Mouse (Mus musculus): ENCODE data around the gene Ets1. TPM values are rescaled to one million over a fixed set of nuclear protein-coding genes. Genes with fewer than 3 reads are reported as not detected.

Gene Ets1
- polyA plus RNA-seq, 1 experiment from 2014 or later, result 17.6 TPM

- no peak for ATAC-seq (ENCODE audit: low FRiP score)
- Histone ChIP-seq H3K9me3 (replicated peaks) (no peaks in the 10 kb centered on the region), H3K9ac (replicated peaks) (no peak overlapping the region), H3K4me2 (no peak overlapping the region), H3K27ac (replicated peaks) (no peak overlapping the region), H3K36me3 (no peaks in the 10 kb centered on the region), H3K4me3 (replicated peaks) (no peak overlapping the region), H3K4me1 (peaks cover 10% of the 10 kb centered on the region; the same call in 1 of the 2 replicates), H3K27me3 (replicated peaks) (peaks cover 87% of the 10 kb centered on the region)
- 68% methylated on average over 12 of the region's 12 CpGs for WGBS
These were observed 55.3 kb downstream of the Ets1 start for GRCm38 (mm10) chr9:32691151-32691925.

GRCm38 (mm10) chr9:32692944-32693343 lies 56.9 kb downstream of the Ets1 start:
- peaks cover 9% of the 10 kb centered on the region; the same call in 1 of the 2 replicates for H3K4me1 ChIP-seq
- no peaks in the 10 kb centered on the region for H3K9me3 ChIP-seq (replicated peaks)
- 89% methylated on average over 2 of the region's 2 CpGs for WGBS
- no peaks in the 10 kb centered on the region for H3K36me3 ChIP-seq
- H3K27me3 ChIP-seq (replicated peaks), result peaks cover 87% of the 10 kb centered on the region
- no peak overlapping the region for H3K27ac ChIP-seq (replicated peaks)
- no peak for ATAC-seq (ENCODE audit: low FRiP score)
- no peak overlapping the region for H3K4me3 ChIP-seq (replicated peaks)
- H3K9ac ChIP-seq (replicated peaks), result no peak overlapping the region
- no peak overlapping the region for H3K4me2 ChIP-seq

- WGBS, result 87% methylated on average over 3 of the region's 3 CpGs
- no peak for ATAC-seq (ENCODE audit: low FRiP score)
- Histone ChIP-seq H3K36me3 (no peaks in the 10 kb centered on the region), H3K27ac (replicated peaks) (no peak overlapping the region), H3K4me2 (no peak overlapping the region), H3K4me3 (replicated peaks) (no peak overlapping the region), H3K4me1 (peaks cover 9% of the 10 kb centered on the region; the same call in 1 of the 2 replicates), H3K9ac (replicated peaks) (no peak overlapping the region), H3K27me3 (replicated peaks) (peaks cover 85% of the 10 kb centered on the region), H3K9me3 (replicated peaks) (no peaks in the 10 kb centered on the region)
These were observed 57.4 kb downstream of the Ets1 start for GRCm38 (mm10) chr9:32693411-32693810.

- Histone ChIP-seq H3K9ac (replicated peaks) (no peak overlapping the region), H3K4me2 (no peak overlapping the region), H3K36me3 (no peaks in the 10 kb centered on the region), H3K27ac (replicated peaks) (no peak overlapping the region), H3K4me3 (replicated peaks) (no peak overlapping the region), H3K27me3 (replicated peaks) (peaks cover 83% of the 10 kb centered on the region), H3K9me3 (replicated peaks) (no peaks in the 10 kb centered on the region), H3K4me1 (peaks cover 9% of the 10 kb centered on the region; the same call in 1 of the 2 replicates)
- ATAC-seq (ENCODE audit: low FRiP score), result no peak
- 79% methylated on average over 12 of the region's 12 CpGs for WGBS
These were observed 58.2 kb downstream of the Ets1 start for GRCm38 (mm10) chr9:32694111-32694824.

- Histone ChIP-seq H3K4me1 (peaks cover 9% of the 10 kb centered on the region; the same call in 1 of the 2 replicates), H3K9ac (replicated peaks) (peak overlapping the region; percentile 58), H3K4me3 (replicated peaks) (peak overlapping the region; percentile 74), H3K27me3 (replicated peaks) (peaks cover 77% of the 10 kb centered on the region), H3K4me2 (peak overlapping the region; percentile 95), H3K9me3 (replicated peaks) (no peaks in the 10 kb centered on the region), H3K27ac (replicated peaks) (no peak overlapping the region), H3K36me3 (no peaks in the 10 kb centered on the region)
- ATAC-seq (ENCODE audit: low FRiP score), result no peak
- 56% methylated on average over 4 of the region's 4 CpGs for WGBS
These were observed 59.0 kb downstream of the Ets1 start for GRCm38 (mm10) chr9:32694916-32695490.

GRCm38 (mm10) chr9:32695492-32696190 lies 59.6 kb downstream of the Ets1 start:
- Histone ChIP-seq H3K36me3 (no peaks in the 10 kb centered on the region), H3K4me1 (peaks cover 9% of the 10 kb centered on the region; the same call in 1 of the 2 replicates), H3K27ac (replicated peaks) (peak overlapping the region; percentile 69), H3K27me3 (replicated peaks) (peaks cover 76% of the 10 kb centered on the region), H3K4me2 (peak overlapping the region; percentile 95), H3K9ac (replicated peaks) (peak overlapping the region; percentile 58), H3K4me3 (replicated peaks) (peak overlapping the region; percentile 74), H3K9me3 (replicated peaks) (no peaks in the 10 kb centered on the region)
- ATAC-seq (ENCODE audit: low FRiP score), result peak; percentile 95
- WGBS, result under 1% methylated on average over 62 of the region's 67 CpGs

GRCm38 (mm10) chr9:32696259-32696658 lies 60.2 kb downstream of the Ets1 start:
- H3K4me3 ChIP-seq (replicated peaks), result peak overlapping the region; percentile 74
- no peaks in the 10 kb centered on the region for H3K9me3 ChIP-seq (replicated peaks)
- H3K27me3 ChIP-seq (replicated peaks), result peaks cover 75% of the 10 kb centered on the region
- H3K36me3 ChIP-seq, result no peaks in the 10 kb centered on the region
- under 1% methylated on average over 13 of the region's 13 CpGs for WGBS
- H3K4me1 ChIP-seq, result peaks cover 9% of the 10 kb centered on the region; the same call in 1 of the 2 replicates
- peak; percentile 43 for ATAC-seq (ENCODE audit: low FRiP score)
- H3K4me2 ChIP-seq, result peak overlapping the region; percentile 95
- peak overlapping the region; percentile 69 for H3K27ac ChIP-seq (replicated peaks)
- peak overlapping the region; percentile 58 for H3K9ac ChIP-seq (replicated peaks)

GRCm38 (mm10) chr9:32696717-32697116 lies 60.7 kb downstream of the Ets1 start:
- Histone ChIP-seq H3K36me3 (no peaks in the 10 kb centered on the region), H3K27me3 (replicated peaks) (peaks cover 73% of the 10 kb centered on the region), H3K4me3 (replicated peaks) (peak overlapping the region; percentile 74), H3K4me2 (peak overlapping the region; percentile 95), H3K27ac (replicated peaks) (peak overlapping the region; percentile 69), H3K4me1 (peaks cover 9% of the 10 kb centered on the region; the same call in 1 of the 2 replicates), H3K9me3 (replicated peaks) (no peaks in the 10 kb centered on the region), H3K9ac (replicated peaks) (0 out of 2 replicates have a peak overlapping the region, but pooled peaks have one; percentile 58)
- 14% methylated on average over 7 of the region's 7 CpGs for WGBS
- ATAC-seq (ENCODE audit: low FRiP score), result no peak

- H3K9ac ChIP-seq (replicated peaks), result no peak overlapping the region
- WGBS, result 74% methylated on average over 9 of the region's 9 CpGs
- peak overlapping the region; percentile 74 for H3K4me3 ChIP-seq (replicated peaks)
- no peak overlapping the region for H3K27ac ChIP-seq (replicated peaks)
- ATAC-seq (ENCODE audit: low FRiP score), result no peak
- peaks cover 9% of the 10 kb centered on the region; the same call in 1 of the 2 replicates for H3K4me1 ChIP-seq
- peaks cover 65% of the 10 kb centered on the region for H3K27me3 ChIP-seq (replicated peaks)
- peak overlapping the region; percentile 95 for H3K4me2 ChIP-seq
- no peaks in the 10 kb centered on the region for H3K9me3 ChIP-seq (replicated peaks)
- no peaks in the 10 kb centered on the region for H3K36me3 ChIP-seq
These were observed 61.5 kb downstream of the Ets1 start for GRCm38 (mm10) chr9:32697291-32698110.

- Histone ChIP-seq H3K4me2 (no peak overlapping the region), H3K4me3 (replicated peaks) (no peak overlapping the region), H3K27ac (replicated peaks) (no peak overlapping the region), H3K27me3 (replicated peaks) (peaks cover 53% of the 10 kb centered on the region), H3K36me3 (no peaks in the 10 kb centered on the region), H3K9me3 (replicated peaks) (no peaks in the 10 kb centered on the region), H3K9ac (replicated peaks) (no peak overlapping the region), H3K4me1 (peaks cover 9% of the 10 kb centered on the region; the same call in 1 of the 2 replicates)
- no peak for ATAC-seq (ENCODE audit: low FRiP score)
- WGBS, result 88% methylated on average over 4 of the region's 4 CpGs
These were observed 62.7 kb downstream of the Ets1 start for GRCm38 (mm10) chr9:32698766-32699165.
